Mouse (Mus musculus) testis, adult 2 months (tissue): Measurements from ENCODE around the gene Slc43a1.

ENCODE experiments used
- CTCF ChIP-seq: fragments of 200-500 bp; IDR thresholded peaks from 2 replicates; pipeline ENCODE4 v1.5.1; 2012; ENCODE audit warnings: low read depth, mild to moderate bottlenecking, inconsistent platforms, low read length, moderate library complexity; ENCODE audit not compliant: control insufficient read depth, insufficient read depth, insufficient replicate concordance
- POLR2A ChIP-seq: fragments of 200-500 bp; IDR thresholded peaks from 2 replicates; pipeline ENCODE4 v1.6.1; 2012; ENCODE audit warnings: low read depth, mild to moderate bottlenecking, inconsistent platforms, low read length, moderate library complexity; ENCODE audit not compliant: control insufficient read depth

DNA sequence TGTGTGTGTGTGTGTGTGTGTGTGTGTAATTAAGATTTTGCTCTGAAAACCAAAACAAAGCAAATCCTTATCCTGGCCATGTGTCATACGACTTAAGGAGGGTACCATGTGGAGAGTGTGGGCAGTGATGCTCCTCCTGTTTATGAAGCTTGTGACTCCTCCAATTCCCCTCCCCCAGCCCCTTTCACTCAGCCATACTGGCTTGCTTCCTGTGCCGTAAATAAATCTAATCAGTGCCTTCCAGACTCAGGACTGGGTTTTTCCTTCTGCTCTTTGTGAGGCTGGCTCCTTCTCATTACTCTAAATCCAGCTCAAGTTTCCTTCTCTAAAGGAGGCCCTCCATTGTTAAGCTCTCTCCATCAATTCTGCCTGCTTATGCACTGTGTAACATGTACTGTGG, 15.4 kb upstream of the Slc43a1 start:
- TF ChIP-seq POLR2A (no peak), CTCF (no peak)
